Mouse (Mus musculus): ENCODE results near the gene Syvn1. TPM values are rescaled to one million over a fixed set of nuclear protein-coding genes. Genes with fewer than 3 reads are reported as not detected.

The Syvn1 gene
- polyA plus RNA-seq, 1 experiment from 2014 or later = 17.7 TPM

GRCm38 (mm10) chr19:6045366-6046293 is 746 bp upstream of the Syvn1 start:
- H3K36me3 ChIP-seq (ENCODE audit: control insufficient read depth, insufficient read depth) = peaks cover 24% of the 10 kb centered on the region
- ATAC-seq = peak; percentile 34
- 12% methylated on average over 20 of the region's 20 CpGs for WGBS
- peak; percentile 48 for TF ChIP-seq CTCF (IDR thresholded peaks at IDR 0.05; ENCODE audit: low read depth)
- no peaks in the 10 kb centered on the region; the same call in 1 of the 2 replicates for H3K4me1 ChIP-seq (replicated peaks; ENCODE audit: control insufficient read depth, insufficient read depth, low read length)
- peak overlapping the region; percentile 87 for H3K4me3 ChIP-seq (ENCODE audit: low read depth, low read length)
- peak overlapping the region; percentile 97 for H3K27ac ChIP-seq (ENCODE audit: low read depth, low read length)
- no peaks in the 10 kb centered on the region for H3K9me3 ChIP-seq (ENCODE audit: control insufficient read depth)
- H3K9ac ChIP-seq (ENCODE audit: low read depth, low read length) = peak overlapping the region; percentile 64
- H3K27me3 ChIP-seq (replicated peaks; ENCODE audit: control insufficient read depth, insufficient read depth, low read length) = no peaks in the 10 kb centered on the region
- H3K4me2 ChIP-seq (replicated peaks; ENCODE audit: low read depth) = peak overlapping the region; percentile 90

- Histone ChIP-seq H3K4me2 (replicated peaks; ENCODE audit: low read depth) (peak overlapping the region; percentile 90), H3K9ac (ENCODE audit: low read depth, low read length) (peak overlapping the region; percentile 77), H3K4me3 (ENCODE audit: low read depth, low read length) (peak overlapping the region; percentile 87), H3K27me3 (replicated peaks; ENCODE audit: control insufficient read depth, insufficient read depth, low read length) (no peaks in the 10 kb centered on the region), H3K36me3 (ENCODE audit: control insufficient read depth, insufficient read depth) (peaks cover 41% of the 10 kb centered on the region), H3K9me3 (ENCODE audit: control insufficient read depth) (no peaks in the 10 kb centered on the region), H3K4me1 (replicated peaks; ENCODE audit: control insufficient read depth, insufficient read depth, low read length) (no peaks in the 10 kb centered on the region; the same call in 1 of the 2 replicates), H3K27ac (ENCODE audit: low read depth, low read length) (peak overlapping the region; percentile 97)
- WGBS = 1% methylated on average over 43 of the region's 44 CpGs
- ATAC-seq = peak; percentile 26
- 0 out of 2 replicates have a peak, but pooled peaks have one; percentile 18 for TF ChIP-seq CTCF (IDR thresholded peaks at IDR 0.05; ENCODE audit: low read depth)
Observed at GRCm38 (mm10) chr19:6047154-6047898, 950 bp downstream of the Syvn1 start.

- Histone ChIP-seq H3K4me1 (replicated peaks; ENCODE audit: control insufficient read depth, insufficient read depth, low read length) (no peaks in the 10 kb centered on the region; the same call in 1 of the 2 replicates), H3K4me3 (ENCODE audit: low read depth, low read length) (peak overlapping the region; percentile 87), H3K27ac (ENCODE audit: low read depth, low read length) (0 out of 2 replicates have a peak overlapping the region, but pooled peaks have one; percentile 97), H3K36me3 (ENCODE audit: control insufficient read depth, insufficient read depth) (peaks cover 46% of the 10 kb centered on the region), H3K27me3 (replicated peaks; ENCODE audit: control insufficient read depth, insufficient read depth, low read length) (no peaks in the 10 kb centered on the region), H3K4me2 (replicated peaks; ENCODE audit: low read depth) (peak overlapping the region; percentile 90), H3K9me3 (ENCODE audit: control insufficient read depth) (no peaks in the 10 kb centered on the region), H3K9ac (ENCODE audit: low read depth, low read length) (peak overlapping the region; percentile 77)
- no peak for TF ChIP-seq CTCF (IDR thresholded peaks at IDR 0.05; ENCODE audit: low read depth)
- ATAC-seq = no peak
- WGBS = 72% methylated on average over 8 of the region's 8 CpGs
Observed at GRCm38 (mm10) chr19:6047899-6048166, 1.5 kb downstream of the Syvn1 start.

GRCm38 (mm10) chr19:6048681-6049410 is 2.5 kb downstream of the Syvn1 start:
- no peaks in the 10 kb centered on the region for H3K9me3 ChIP-seq (ENCODE audit: control insufficient read depth)
- no peak overlapping the region for H3K4me3 ChIP-seq (ENCODE audit: low read depth, low read length)
- H3K4me1 ChIP-seq (replicated peaks; ENCODE audit: control insufficient read depth, insufficient read depth, low read length) = no peaks in the 10 kb centered on the region; the same call in 1 of the 2 replicates
- H3K27ac ChIP-seq (ENCODE audit: low read depth, low read length) = no peak overlapping the region
- no peak overlapping the region for H3K4me2 ChIP-seq (replicated peaks; ENCODE audit: low read depth)
- WGBS = 88% methylated on average over 11 of the region's 11 CpGs
- ATAC-seq = no peak
- no peaks in the 10 kb centered on the region for H3K27me3 ChIP-seq (replicated peaks; ENCODE audit: control insufficient read depth, insufficient read depth, low read length)
- H3K36me3 ChIP-seq (ENCODE audit: control insufficient read depth, insufficient read depth) = peaks cover 56% of the 10 kb centered on the region
- H3K9ac ChIP-seq (ENCODE audit: low read depth, low read length) = no peak overlapping the region
- TF ChIP-seq CTCF (IDR thresholded peaks at IDR 0.05; ENCODE audit: low read depth) = no peak

GRCm38 (mm10) chr19:6052516-6052915 is 6.1 kb downstream of the Syvn1 start:
- Histone ChIP-seq H3K9me3 (ENCODE audit: control insufficient read depth) (no peaks in the 10 kb centered on the region), H3K36me3 (ENCODE audit: control insufficient read depth, insufficient read depth) (peaks cover 73% of the 10 kb centered on the region), H3K4me2 (replicated peaks; ENCODE audit: low read depth) (no peak overlapping the region), H3K4me3 (ENCODE audit: low read depth, low read length) (no peak overlapping the region), H3K4me1 (replicated peaks; ENCODE audit: control insufficient read depth, insufficient read depth, low read length) (peaks cover 4% of the 10 kb centered on the region), H3K9ac (ENCODE audit: low read depth, low read length) (no peak overlapping the region), H3K27me3 (replicated peaks; ENCODE audit: control insufficient read depth, insufficient read depth, low read length) (no peaks in the 10 kb centered on the region), H3K27ac (ENCODE audit: low read depth, low read length) (no peak overlapping the region)
- ATAC-seq = no peak
- 81% methylated on average over 7 of the region's 7 CpGs for WGBS
- TF ChIP-seq CTCF (IDR thresholded peaks at IDR 0.05; ENCODE audit: low read depth) = no peak

Measured in intestine, postnatal 0 days (tissue).